Mouse (Mus musculus): ENCODE data around the gene Vmn1r236. TPM values are rescaled to one million over a fixed set of nuclear protein-coding genes. Genes with fewer than 3 reads are reported as not detected.

Gene Vmn1r236
- total RNA-seq, 1 experiment: not detected

GRCm38 (mm10) chr17:21311565-21311964, 28.8 kb downstream of the Vmn1r236 start, which contains the start of gene Vmn1r237:
Gene Vmn1r237 (plus strand): TSS chr17:21311865.
- no peak within 1 kb of the TSS for H3K4me3 ChIP-seq (ENCODE audit: insufficient read depth in 1 of 2, low read depth in 1 of 2, low read length in 2 of 2, poor library complexity in 1 of 2, severe bottlenecking in 1 of 2)
- no peaks in the 10 kb centered on the region for H3K9me3 ChIP-seq (ENCODE audit: control insufficient read depth, insufficient read depth, low read depth, low read length)
- H3K27ac ChIP-seq (ENCODE audit: insufficient read depth, low read depth, low read length, poor library complexity, severe bottlenecking): no peak within 1 kb of the TSS
- H3K4me1 ChIP-seq (ENCODE audit: control insufficient read depth in 2 of 2, insufficient read depth in 2 of 2, low read length in 2 of 2, poor library complexity in 1 of 2): no peaks in the 10 kb centered on the region
- TF ChIP-seq MAFK (IDR thresholded peaks at IDR 0.05; ENCODE audit: insufficient read depth, low read depth, low read length) (no peak), HCFC1 (IDR thresholded peaks at IDR 0.05; ENCODE audit: borderline replicate concordance, insufficient read depth, low read length) (no peak), ZC3H11A (IDR thresholded peaks at IDR 0.05; ENCODE audit: borderline replicate concordance, low read depth, low read length) (no peak), CHD2 (IDR thresholded peaks at IDR 0.05; ENCODE audit: low read depth, low read length) (no peak), ZNF384 (IDR thresholded peaks at IDR 0.05; ENCODE audit: low read depth, low read length) (no peak)
- no peak within 1 kb of the TSS for H3K9ac ChIP-seq (ENCODE audit: insufficient read depth, low read depth, low read length, poor library complexity, severe bottlenecking)
- H3K36me3 ChIP-seq (ENCODE audit: control insufficient read depth, insufficient read depth, low read length, poor library complexity, severe bottlenecking): no peaks in the 10 kb centered on the region
- in situ Hi-C loops (cut with MboI; ENCODE audit: low sequenced_read_pairs in 2 of 2, unreplicated experiment in 2 of 2): no loop called here
- DNase-seq (ENCODE audit: low read depth, low spot score): no peak

Other genes starting within 250 kb of the Vmn1r236 start
- not detected in 2 replicates for gene Vmn1r234, start 56.9 kb upstream of the Vmn1r236 start, total RNA-seq (2012; rRNA removed)
- not detected in 2 replicates for gene Vmn1r235, start 26.5 kb upstream of the Vmn1r236 start, total RNA-seq (2012; rRNA removed)
- gene Vmn1r237, start 28.9 kb downstream of the Vmn1r236 start, total RNA-seq (2012; rRNA removed): not detected in 2 replicates
- gene Zfp677, start 100.8 kb downstream of the Vmn1r236 start, total RNA-seq (2012; rRNA removed): 1.7 and 2.4 TPM in 2 replicates
- gene Zfp54, start 140.3 kb downstream of the Vmn1r236 start, total RNA-seq (2012; rRNA removed): 2.7 and 3.3 TPM in 2 replicates
- 6.6 and 8.1 TPM in 2 replicates for gene Zfp51, start 167.4 kb downstream of the Vmn1r236 start, total RNA-seq (2012; rRNA removed)
- 5.0 and 5.9 TPM in 2 replicates for gene Zfp53, start 206.1 kb downstream of the Vmn1r236 start, total RNA-seq (2012; rRNA removed)